ENCODE assay signal across 15 mouse cellular contexts in the genomic region with DNA sequence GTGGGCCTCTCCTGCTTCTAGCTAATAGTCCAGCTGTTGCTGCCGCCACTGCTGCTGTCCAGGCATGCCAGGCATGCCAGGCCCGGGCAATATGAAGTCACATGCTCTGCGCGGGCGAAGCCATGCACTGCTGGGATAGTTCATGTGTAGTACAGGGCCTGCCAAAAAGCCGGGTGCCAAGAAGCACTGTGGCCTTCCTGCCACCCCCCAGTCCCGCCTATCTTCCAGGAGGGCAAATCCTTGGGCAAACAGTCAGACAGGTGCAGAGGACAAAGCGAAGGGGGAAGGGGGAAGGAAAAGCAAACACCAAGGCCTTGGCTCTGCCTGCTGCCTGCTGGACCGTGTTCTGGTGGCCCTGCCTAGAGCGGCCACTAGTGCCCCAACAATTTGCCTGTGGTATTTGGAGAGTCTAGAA. TPM values are rescaled to one million over a fixed set of nuclear protein-coding genes. Genes with fewer than 3 reads are reported as not detected.
A peak's percentile ranks its signal among the peaks of the same experiment; 100 is the strongest.
DNase-seq lines count a peak whose midpoint lies in the region; ATAC-seq and TF ChIP-seq lines count a peak whose summit lies in the region.
"Had no signal": no experiment of that assay in that cellular context is flagged by ENCODE, and none has a peak within 500 bp of the region (broad histone marks: within the 10 kb centered on the region; RNA-seq: fewer than 3 reads in every experiment).

No protein-coding gene starts in this region.

- H3K79me2 ChIP-seq in liver, adult 2 months (ENCODE audit: control insufficient read depth, insufficient read depth, low read length): no peaks in the 10 kb centered on the region

- no peaks in the 10 kb centered on the region for H3K36me3 ChIP-seq in liver, adult 2 months (ENCODE audit: control insufficient read depth, insufficient read depth, low read length)
- H3K36me3 ChIP-seq in liver, embryonic 12.5 days: no peaks in the 10 kb centered on the region
- H3K36me3 ChIP-seq in limb, embryonic 10.5 days: no peaks in the 10 kb centered on the region
- H3K36me3 ChIP-seq in stomach, embryonic 15.5 days: no peaks in the 10 kb centered on the region
- H3K36me3 ChIP-seq: forebrain, embryonic 15.5 days; heart, embryonic 15.5 days; hindbrain, embryonic 13.5 days; limb, embryonic 15.5 days had no signal

- no peak overlapping the region for H3K4me2 ChIP-seq in liver, embryonic 12.5 days
- no peak overlapping the region for H3K4me2 ChIP-seq in stomach, embryonic 15.5 days
- H3K4me2 ChIP-seq: forebrain, embryonic 15.5 days; heart, embryonic 15.5 days; hindbrain, embryonic 13.5 days; limb, embryonic 15.5 days had no signal

- intact Hi-C loops in gastrocnemius, postnatal 14 days (cut with DNase I; ENCODE audit: low total_unique reads): no loop called here

- ATAC-seq in liver, embryonic 12.5 days: no peak
- peak; percentile 56 for ATAC-seq in stomach, embryonic 15.5 days (ENCODE audit: insufficient read depth, low FRiP score, low read depth)
- ATAC-seq: forebrain, embryonic 15.5 days had no signal

- H3K9me3 ChIP-seq in liver, embryonic 12.5 days (replicated peaks): no peaks in the 10 kb centered on the region
- no peaks in the 10 kb centered on the region for H3K9me3 ChIP-seq in limb, embryonic 10.5 days (replicated peaks)
- no peaks in the 10 kb centered on the region for H3K9me3 ChIP-seq in stomach, embryonic 15.5 days
- H3K9me3 ChIP-seq: forebrain, embryonic 15.5 days; heart, embryonic 15.5 days; hindbrain, embryonic 13.5 days; limb, embryonic 15.5 days had no signal

- no peaks in the 10 kb centered on the region for H3K27me3 ChIP-seq in liver, adult 2 months (ENCODE audit: control insufficient read depth, insufficient read depth, low read length)
- peaks cover 8% of the 10 kb centered on the region; the same call in 1 of the 2 replicates for H3K27me3 ChIP-seq in liver, embryonic 12.5 days (replicated peaks)
- peaks cover 21% of the 10 kb centered on the region; the same call in 1 of the 2 replicates for H3K27me3 ChIP-seq in limb, embryonic 10.5 days (ENCODE audit: low read depth, poor library complexity, severe bottlenecking)
- H3K27me3 ChIP-seq in stomach, embryonic 15.5 days (replicated peaks): no peaks in the 10 kb centered on the region
- H3K27me3 ChIP-seq: forebrain, embryonic 15.5 days had no signal

- H3K27ac ChIP-seq in liver, adult 2 months (replicated peaks; ENCODE audit: insufficient read depth, low read depth, low read length): no peak overlapping the region
- no peak overlapping the region for H3K27ac ChIP-seq in liver, embryonic 12.5 days
- H3K27ac ChIP-seq in limb, embryonic 10.5 days: peak overlapping the region; percentile 47
- H3K27ac ChIP-seq in stomach, embryonic 15.5 days: peak overlapping the region; percentile 71
- H3K27ac ChIP-seq: forebrain, embryonic 15.5 days; heart, embryonic 15.5 days; hindbrain, embryonic 13.5 days; limb, embryonic 15.5 days had no signal

- peak; percentile 47 for DNase-seq in gastrocnemius, postnatal 14 days
- DNase-seq in gastrocnemius, postnatal 25 days: no peak
- DNase-seq in liver, adult 2 months (ENCODE audit: extremely low read depth, low read depth, low spot score): peak; percentile 17
- DNase-seq in limb, embryonic 10.5 days (ENCODE audit: low spot score): no peak
- no peak for DNase-seq in T-cell, adult 2 months (ENCODE audit: low spot score)
- no peak for DNase-seq in layer of hippocampus, adult 8-10 months (ENCODE audit: low spot score in 2 of 2)
- DNase-seq: cerebellum, adult 2 months; thymus, postnatal 14 days had no signal

- H3K9ac ChIP-seq in liver, adult 2 months (ENCODE audit: low read depth, low read length): no peak overlapping the region
- H3K9ac ChIP-seq in liver, embryonic 12.5 days: no peak overlapping the region
- no peak overlapping the region for H3K9ac ChIP-seq in stomach, embryonic 15.5 days
- H3K9ac ChIP-seq: forebrain, embryonic 15.5 days; heart, embryonic 15.5 days; hindbrain, embryonic 13.5 days; limb, embryonic 15.5 days had no signal

- TF ChIP-seq POLR2A in liver, adult 2 months (IDR thresholded peaks at IDR 0.05; ENCODE audit: extremely low read depth, insufficient read depth, low read length): no peak

- TF ChIP-seq CTCF in liver, adult 2 months (IDR thresholded peaks at IDR 0.05; ENCODE audit: low read depth, low read length): no peak

- H3K4me3 ChIP-seq in liver, adult 2 months (ENCODE audit: insufficient read depth, low read depth, low read length): no peak overlapping the region
- H3K4me3 ChIP-seq in liver, embryonic 12.5 days: no peak overlapping the region
- H3K4me3 ChIP-seq in limb, embryonic 10.5 days: no peak overlapping the region
- H3K4me3 ChIP-seq in stomach, embryonic 15.5 days (replicated peaks): no peak overlapping the region
- H3K4me3 ChIP-seq: forebrain, embryonic 15.5 days; heart, embryonic 15.5 days; hindbrain, embryonic 13.5 days; limb, embryonic 15.5 days had no signal

- H3K4me1 ChIP-seq in liver, adult 2 months (ENCODE audit: control insufficient read depth, insufficient read depth, low read length): peaks cover 5% of the 10 kb centered on the region; the same call in 1 of the 2 replicates
- peaks cover 14% of the 10 kb centered on the region for H3K4me1 ChIP-seq in liver, embryonic 12.5 days
- H3K4me1 ChIP-seq in limb, embryonic 10.5 days: peaks cover 29% of the 10 kb centered on the region
- peaks cover 42% of the 10 kb centered on the region for H3K4me1 ChIP-seq in stomach, embryonic 15.5 days

- 61% methylated on average over 10 of the region's 10 CpGs for WGBS in liver, adult 2 months
- 62% methylated on average over 10 of the region's 10 CpGs for WGBS in liver, embryonic 12.5 days (ENCODE audit: insufficient replicate concordance)
- WGBS in limb, embryonic 10.5 days: 83% methylated on average over 10 of the region's 10 CpGs
- 65% methylated on average over 10 of the region's 10 CpGs for WGBS in stomach, embryonic 15.5 days

RNA-seq across cellular contexts. Expression of gene Dagla, which starts 18.2 kb away (rescaled TPM):
- total RNA-seq in gastrocnemius, postnatal 14 days (2021): 1 to 10 TPM; 6.3 to 7.3 TPM
- 1 to 10 TPM; 4.0 to 6.7 TPM for total RNA-seq in gastrocnemius, postnatal 25 days (2021)
- 0.18 and 0.40 TPM in 2 replicates for total RNA-seq in liver, adult 2 months (2014; rRNA removed)
- 0.63 and 0.93 TPM in 2 replicates for polyA plus RNA-seq in liver, adult 2 months (2012; rRNA removed)
- polyA plus RNA-seq in liver, embryonic 12.5 days (2016; fragmentation: Nextera tagmentation; extraction: Ambion mirVana): 0.55 and 0.56 TPM in 2 replicates
- polyA plus RNA-seq in limb, embryonic 10.5 days (2016; fragmentation: Nextera tagmentation; extraction: Ambion mirVana): 1.8 and 2.2 TPM in 2 replicates
- polyA plus RNA-seq in stomach, embryonic 15.5 days (2015; fragmentation: Nextera tagmentation; extraction: Ambion mirVana): 3.3 and 3.7 TPM in 2 replicates
- total RNA-seq in layer of hippocampus, adult 8-10 months (2022): 100 to 1,000 TPM in 3 of 4 experiments, 10 to 100 TPM in 1; 94.1 to 109 (median 104) TPM

RNA-seq across cellular contexts. Expression of gene Myrf, which starts 45.9 kb away (rescaled TPM):
- total RNA-seq in gastrocnemius, postnatal 14 days (2021): under 1 TPM in 1 of 2 experiments, not detected in 1; 0.08 TPM
- not detected for total RNA-seq in gastrocnemius, postnatal 25 days (2021)
- 3.0 and 5.3 TPM in 2 replicates for total RNA-seq in liver, adult 2 months (2014; rRNA removed)
- 23.4 and 31.4 TPM in 2 replicates for polyA plus RNA-seq in liver, adult 2 months (2012; rRNA removed)
- 6.6 TPM in 2 replicates for polyA plus RNA-seq in liver, embryonic 12.5 days (2016; fragmentation: Nextera tagmentation; extraction: Ambion mirVana)
- 6.8 and 8.4 TPM in 2 replicates for polyA plus RNA-seq in limb, embryonic 10.5 days (2016; fragmentation: Nextera tagmentation; extraction: Ambion mirVana)
- 17.5 and 17.8 TPM in 2 replicates for polyA plus RNA-seq in stomach, embryonic 15.5 days (2015; fragmentation: Nextera tagmentation; extraction: Ambion mirVana)
- 10 to 100 TPM; 31.6 to 37.2 (median 36.7) TPM for total RNA-seq in layer of hippocampus, adult 8-10 months (2022)
- total RNA-seq: megakaryocyte progenitor cell, adult 5-6 weeks had no signal

Comparison
In these comparisons a context has a peak if more than half of its experiments do, and no peak if none do; other contexts are left out.
1. DNase-seq: peak in gastrocnemius, postnatal 14 days (single experiment) and liver, adult 2 months (single experiment); none in gastrocnemius, postnatal 25 days (single experiment), limb, embryonic 10.5 days (single experiment), T-cell, adult 2 months (single experiment) and layer of hippocampus, adult 8-10 months (0 of 2).
2. H3K27ac ChIP-seq: peak in limb, embryonic 10.5 days (single experiment) and stomach, embryonic 15.5 days (single experiment); none in liver, adult 2 months (single experiment) and liver, embryonic 12.5 days (single experiment).
3. RNA of gene Dagla, which starts 18.2 kb away (total RNA-seq): 94.1 to 109 TPM in layer of hippocampus, adult 8-10 months; 6.3 to 7.3 TPM in gastrocnemius, postnatal 14 days, 4.0 to 6.7 TPM in gastrocnemius, postnatal 25 days and 0.18 to 0.40 TPM in liver, adult 2 months; every median in the first group is over 10 times any median in the second.